ENCODE assay signal across 8 mouse cellular contexts in genomic region chr19:43311125-43311524, GRCm38 (mm10).
A peak's percentile ranks its signal among the peaks of the same experiment; 100 is the strongest.
DNase-seq lines count a peak whose midpoint lies in the region; ATAC-seq and TF ChIP-seq lines count a peak whose summit lies in the region.
"Had no signal": no experiment of that assay in that cellular context is flagged by ENCODE, and none has a peak within 500 bp of the region (broad histone marks: within the 10 kb centered on the region; RNA-seq: fewer than 3 reads in every experiment).

No protein-coding gene starts in this region.

- no peaks in the 10 kb centered on the region for H3K9me3 ChIP-seq in liver, embryonic 11.5 days (ENCODE audit: control insufficient read depth, low read length)
- H3K9me3 ChIP-seq: liver, embryonic 13.5 days had no signal

- H3K27me3 ChIP-seq in liver, adult 2 months (ENCODE audit: control insufficient read depth, insufficient read depth, low read length) = no peaks in the 10 kb centered on the region
- H3K27me3 ChIP-seq in liver, embryonic 11.5 days (replicated peaks; ENCODE audit: control insufficient read depth, insufficient read depth, low read length) = no peaks in the 10 kb centered on the region
- H3K27me3 ChIP-seq: liver, embryonic 13.5 days had no signal

- no peak overlapping the region for H3K4me3 ChIP-seq in liver, adult 2 months (ENCODE audit: insufficient read depth, low read depth, low read length)
- H3K4me3 ChIP-seq in liver, embryonic 11.5 days (ENCODE audit: low read depth, low read length) = no peak overlapping the region
- H3K4me3 ChIP-seq: liver, embryonic 13.5 days had no signal

- peak; percentile 45; the same call in 1 of the 2 replicates for TF ChIP-seq CTCF in liver, adult 2 months (IDR thresholded peaks at IDR 0.05; ENCODE audit: low read depth, low read length)

- no peaks in the 10 kb centered on the region for H3K36me3 ChIP-seq in liver, adult 2 months (ENCODE audit: control insufficient read depth, insufficient read depth, low read length)
- H3K36me3 ChIP-seq in liver, embryonic 11.5 days (ENCODE audit: control insufficient read depth, insufficient read depth, low read length) = no peaks in the 10 kb centered on the region
- H3K36me3 ChIP-seq: liver, embryonic 13.5 days had no signal

- H3K4me2 ChIP-seq in liver, embryonic 11.5 days = no peak overlapping the region
- H3K4me2 ChIP-seq: liver, embryonic 13.5 days had no signal

- no peaks in the 10 kb centered on the region for H3K79me2 ChIP-seq in liver, adult 2 months (ENCODE audit: control insufficient read depth, insufficient read depth, low read length)

- TF ChIP-seq POLR2A in liver, adult 2 months (IDR thresholded peaks at IDR 0.05; ENCODE audit: extremely low read depth, insufficient read depth, low read length) = no peak

- no peak overlapping the region for H3K9ac ChIP-seq in liver, adult 2 months (ENCODE audit: low read depth, low read length)
- H3K9ac ChIP-seq in liver, embryonic 11.5 days (ENCODE audit: low read depth, low read length) = no peak overlapping the region
- H3K9ac ChIP-seq: liver, embryonic 13.5 days had no signal

- peak; percentile 17 for DNase-seq in liver, adult 2 months (ENCODE audit: extremely low read depth, low read depth, low spot score)
- no peak for DNase-seq in liver, embryonic 11.5 days (ENCODE audit: low spot score)
- DNase-seq in NIH3T3 (ENCODE audit: low read depth) = peak; percentile 30
- DNase-seq in brain, embryonic 18.5 days (ENCODE audit: low read depth, low spot score) = peak; percentile 2
- DNase-seq in kidney, postnatal 36 days = peak; percentile 20 to 70
- peak; percentile 68 for DNase-seq in lung, postnatal 10 days
- DNase-seq in gastrocnemius, postnatal 4 days (ENCODE audit: low spot score in 2 of 2) = no peak
- DNase-seq: liver, embryonic 13.5 days had no signal

- ATAC-seq in liver, embryonic 11.5 days (replicated peaks; ENCODE audit: low FRiP score) = no peak

- no peak overlapping the region for H3K27ac ChIP-seq in liver, adult 2 months (replicated peaks; ENCODE audit: insufficient read depth, low read depth, low read length)
- no peak overlapping the region for H3K27ac ChIP-seq in liver, embryonic 11.5 days (ENCODE audit: low read depth, low read length)
- H3K27ac ChIP-seq: liver, embryonic 13.5 days had no signal

- no peaks in the 10 kb centered on the region for H3K4me1 ChIP-seq in liver, adult 2 months (ENCODE audit: control insufficient read depth, insufficient read depth, low read length)
- H3K4me1 ChIP-seq in liver, embryonic 11.5 days (replicated peaks; ENCODE audit: control insufficient read depth, insufficient read depth, low read length) = no peaks in the 10 kb centered on the region
- H3K4me1 ChIP-seq: liver, embryonic 13.5 days had no signal

Comparison
In these comparisons a context has a peak if more than half of its experiments do, and no peak if none do; other contexts are left out.
1. DNase-seq: peak in liver, adult 2 months (single experiment), NIH3T3 (single experiment), brain, embryonic 18.5 days (single experiment), kidney, postnatal 36 days (2 of 2) and lung, postnatal 10 days (single experiment); none in liver, embryonic 11.5 days (single experiment) and gastrocnemius, postnatal 4 days (0 of 2).